Mouse (Mus musculus) cerebellum, adult (tissue): ENCODE results near the gene Mpdz.

ENCODE experiments used
- ATAC-seq: cut with Nextera tagmentation; 2 replicates; pipeline ENCODE4 v1.9.2; 2017; ENCODE audit warnings: mild to moderate bottlenecking, moderate library complexity, mixed read lengths; ENCODE audit not compliant: insufficient number of reproducible peaks, low FRiP score, low TSS enrichment

The Mpdz gene

DNA sequence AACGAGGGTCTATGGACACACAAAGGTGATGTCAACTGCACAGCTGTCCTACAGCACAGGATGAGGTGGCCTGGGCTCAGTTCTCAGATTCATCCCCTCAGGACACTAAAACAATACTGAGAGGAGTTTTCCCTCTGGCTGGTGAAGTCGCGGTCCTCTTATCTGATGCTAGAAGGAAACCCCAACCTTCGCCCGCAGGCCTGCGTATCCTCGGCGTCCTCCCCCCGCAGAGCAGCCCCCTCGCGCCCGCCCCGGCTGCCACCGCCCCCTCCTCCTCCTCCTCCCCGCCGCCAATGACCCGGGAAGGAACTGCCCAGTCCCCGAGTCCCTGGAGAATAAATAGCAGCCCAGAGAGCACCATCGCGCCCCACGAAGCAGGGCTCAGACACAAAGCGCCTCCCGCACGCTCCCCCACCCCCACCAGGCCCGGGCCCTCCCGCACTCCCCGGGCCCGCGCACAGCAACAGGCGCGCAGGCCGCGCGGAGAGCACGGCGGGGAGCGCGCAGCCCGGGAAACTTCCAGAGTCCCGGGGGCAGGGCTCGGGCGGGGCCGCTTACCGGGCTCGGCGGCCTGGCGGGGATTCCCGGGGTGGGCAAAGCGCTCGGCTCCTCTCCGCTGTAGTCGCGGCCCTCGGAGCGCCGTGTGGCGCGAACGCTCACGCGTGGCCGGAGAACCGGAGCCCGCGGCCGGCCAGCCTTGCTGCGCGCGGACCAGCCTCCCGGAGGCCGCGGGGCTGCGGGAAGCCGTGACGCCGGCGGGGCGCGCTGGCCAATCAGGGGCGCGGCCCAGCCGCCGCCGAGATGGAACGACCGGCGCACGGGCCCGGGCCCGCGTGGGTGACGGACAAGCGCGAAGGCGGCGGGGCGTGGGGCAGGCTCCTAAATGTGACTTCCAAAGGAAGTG is at the start of gene Mpdz:
TSS of gene Mpdz (minus strand) at position 738 of the 904 bp plus-strand sequence.
- peak; percentile 95 for ATAC-seq

DNA sequence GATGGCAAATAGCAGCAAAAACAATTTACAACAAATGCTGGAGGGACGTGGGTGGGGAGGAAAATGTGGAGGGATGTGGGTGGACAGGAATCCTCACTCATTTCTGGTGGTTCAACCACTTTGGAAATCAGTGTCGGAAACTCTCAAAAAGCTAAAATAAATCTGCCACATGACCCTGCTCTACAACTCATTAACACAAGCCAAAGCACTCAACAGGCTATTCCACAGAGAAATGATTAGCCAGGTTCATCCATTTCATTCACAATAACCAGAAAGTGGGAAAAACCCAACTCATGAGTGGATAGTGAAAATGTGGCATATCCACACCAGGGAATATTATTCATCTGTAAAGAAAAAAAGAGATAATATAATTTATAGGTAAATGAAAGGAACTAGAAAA is 47.9 kb upstream of the Mpdz start:
- no peak for ATAC-seq

DNA sequence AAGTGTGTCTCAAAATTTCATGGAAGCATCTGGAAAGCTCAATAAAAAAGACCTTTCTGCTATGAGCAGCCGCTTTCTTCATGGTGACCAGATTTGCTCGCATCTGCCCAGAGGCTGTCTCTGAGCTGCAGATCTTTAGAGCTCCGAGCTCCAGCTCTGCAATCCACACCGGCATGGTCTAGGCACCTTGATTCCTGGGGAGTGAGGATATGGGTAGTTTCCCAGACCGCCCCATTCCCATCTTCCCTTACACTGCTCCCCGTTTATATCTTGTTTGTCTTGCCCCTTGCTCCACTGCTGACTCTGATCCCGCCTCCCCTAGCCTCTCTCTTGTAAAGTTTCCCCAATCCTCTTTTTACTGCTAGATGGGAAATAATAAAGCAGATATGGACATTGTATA is 42.0 kb upstream of the Mpdz start:
- ATAC-seq = no peak

DNA sequence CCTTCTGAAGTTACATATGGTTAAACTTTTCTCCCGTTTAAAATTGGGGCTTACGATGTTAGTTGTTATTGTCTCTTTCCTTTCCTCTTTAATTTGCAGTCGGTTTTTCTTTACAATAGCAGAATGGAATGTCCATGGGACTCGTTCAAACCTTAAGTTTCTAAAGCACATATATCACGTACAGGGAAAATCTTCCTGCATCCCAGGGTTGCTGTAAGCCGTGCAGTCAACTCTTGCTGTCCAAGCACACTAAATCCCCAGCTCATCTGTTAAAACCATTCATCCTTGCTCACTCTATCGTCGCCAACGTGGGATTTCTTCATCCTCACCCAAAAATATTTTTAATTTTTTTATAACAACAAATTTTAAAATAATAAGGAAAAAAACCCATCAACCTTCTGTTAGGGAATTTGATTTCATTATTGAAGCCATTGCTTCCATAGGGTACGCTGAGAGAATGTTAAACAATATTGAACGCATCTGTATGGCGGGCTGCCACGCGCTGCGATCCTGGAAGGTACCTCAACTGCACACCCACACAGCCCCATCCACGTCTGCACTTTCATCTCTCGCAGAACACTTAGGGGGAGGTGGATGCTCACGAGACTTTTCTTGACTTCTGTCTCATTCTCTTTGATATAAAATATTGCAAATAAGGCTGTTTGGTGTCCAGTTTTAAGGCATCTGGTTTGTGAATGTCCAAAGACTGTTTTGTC is 41.4 kb upstream of the Mpdz start:
- ATAC-seq = no peak

DNA sequence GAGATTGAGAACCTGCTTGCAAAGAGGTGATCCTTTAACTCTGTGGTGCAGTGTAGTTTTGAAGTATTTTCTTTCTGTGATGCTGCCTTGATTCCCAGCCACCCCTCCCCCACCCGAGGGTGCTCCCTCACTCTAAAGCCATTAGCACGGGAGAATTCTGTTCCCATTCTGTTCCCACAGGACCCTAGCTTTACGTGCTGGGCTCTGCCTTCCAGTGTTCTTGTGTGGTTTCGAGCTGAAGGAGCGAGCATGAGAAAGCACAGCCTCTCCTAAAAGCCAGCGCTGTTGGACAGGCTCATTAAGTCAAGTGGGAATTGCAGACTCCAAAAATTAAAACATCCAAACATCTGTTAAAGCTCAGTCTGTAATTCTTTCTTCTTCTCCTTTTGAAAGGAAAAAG is 40.5 kb upstream of the Mpdz start:
- ATAC-seq = no peak

DNA sequence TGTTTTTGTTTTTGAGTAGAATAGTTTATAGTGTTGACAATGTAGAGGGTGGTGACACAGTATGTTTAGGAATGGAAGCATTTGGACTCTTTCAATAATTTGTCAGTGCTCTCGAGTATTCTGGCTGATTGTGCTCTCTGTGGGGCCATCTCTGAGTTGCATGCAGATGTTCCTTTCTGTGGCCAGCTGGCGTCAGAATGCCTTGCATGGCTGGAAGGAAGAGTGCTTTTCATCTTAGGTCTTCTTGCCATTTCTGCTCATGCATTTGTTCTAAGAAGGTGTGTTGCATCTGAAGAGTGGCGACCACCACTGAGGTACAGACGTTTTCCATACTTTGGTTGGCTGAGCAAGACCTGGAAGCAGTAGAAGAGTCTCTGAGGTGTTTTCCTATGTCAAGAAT is 24.2 kb upstream of the Mpdz start:
- no peak for ATAC-seq

DNA sequence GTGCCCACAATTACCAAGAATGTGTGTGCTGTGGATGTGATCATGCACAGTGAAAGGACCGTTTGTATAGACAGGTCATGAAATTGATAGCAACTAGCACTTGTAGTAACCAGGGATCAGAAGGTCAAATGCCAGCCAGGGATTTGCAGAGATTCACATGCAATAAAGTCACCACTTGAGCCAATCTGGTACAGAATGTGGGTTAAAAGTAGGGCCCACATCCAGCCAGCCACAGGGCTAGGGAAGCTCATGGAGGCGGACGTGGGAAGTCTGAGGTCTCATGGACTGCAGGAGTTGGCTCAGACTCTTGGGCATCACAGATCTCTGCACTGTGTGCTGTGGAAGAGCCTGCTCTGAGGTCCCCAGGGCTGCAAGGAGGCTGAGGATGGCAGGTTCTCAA is 22.6 kb upstream of the Mpdz start:
- ATAC-seq = no peak

DNA sequence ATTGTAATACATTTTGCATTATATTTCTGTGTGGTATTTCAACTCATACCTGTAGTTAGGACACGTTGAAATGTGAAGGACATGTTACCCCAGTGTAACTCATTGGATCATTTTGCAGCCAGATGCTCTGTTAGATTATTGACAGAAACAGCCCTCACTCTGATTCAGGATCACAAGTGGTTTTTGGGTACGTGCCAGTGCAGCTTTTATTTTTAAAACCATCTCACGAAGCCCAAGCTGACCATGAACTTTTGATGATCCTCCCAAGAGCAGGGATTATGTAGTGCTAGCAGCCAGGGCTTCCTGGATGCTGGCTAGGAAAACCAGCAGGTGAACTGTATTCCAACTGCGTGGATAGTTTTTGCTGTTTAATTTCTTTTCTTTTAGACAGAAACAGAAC is 19.6 kb upstream of the Mpdz start:
- ATAC-seq = no peak

DNA sequence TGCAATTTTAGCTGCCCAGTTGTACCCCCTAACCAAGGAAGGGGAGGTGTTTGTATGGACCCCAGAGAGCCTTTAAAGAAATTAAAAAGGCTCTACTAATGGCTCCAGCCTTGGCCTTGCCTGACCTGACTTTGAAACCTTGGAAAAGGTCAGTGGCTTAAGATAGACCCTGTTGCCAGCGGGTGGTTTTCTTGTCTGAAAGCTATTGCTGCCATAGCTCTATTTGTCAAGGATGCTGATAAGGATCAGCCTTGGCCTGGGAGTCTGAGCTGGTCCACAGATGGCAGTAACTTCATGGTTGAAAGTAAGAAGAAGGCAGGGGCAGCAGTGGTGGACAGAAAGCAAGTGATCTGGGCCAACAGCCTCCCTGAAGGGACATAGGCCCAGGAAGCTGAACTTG is 16.3 kb upstream of the Mpdz start:
- no peak for ATAC-seq

DNA sequence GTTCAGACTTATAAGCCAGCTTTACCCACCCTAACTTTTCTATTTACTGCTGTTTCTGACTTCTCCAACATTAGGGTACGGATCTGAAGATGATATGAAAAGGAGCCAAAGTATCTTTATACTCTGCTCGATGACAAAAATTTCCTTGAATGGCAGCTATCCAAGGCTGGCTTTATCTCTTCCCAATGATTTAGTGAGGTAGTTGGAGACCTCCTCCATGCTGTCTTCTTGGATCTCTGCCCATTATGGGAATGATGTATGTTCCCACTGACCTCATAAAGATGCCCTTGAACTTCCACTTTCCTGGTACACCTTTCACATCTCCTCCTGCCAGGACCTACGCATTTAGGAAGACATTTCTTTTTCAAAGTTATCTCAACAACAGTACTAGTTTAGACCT is 11.2 kb upstream of the Mpdz start:
- ATAC-seq = no peak

DNA sequence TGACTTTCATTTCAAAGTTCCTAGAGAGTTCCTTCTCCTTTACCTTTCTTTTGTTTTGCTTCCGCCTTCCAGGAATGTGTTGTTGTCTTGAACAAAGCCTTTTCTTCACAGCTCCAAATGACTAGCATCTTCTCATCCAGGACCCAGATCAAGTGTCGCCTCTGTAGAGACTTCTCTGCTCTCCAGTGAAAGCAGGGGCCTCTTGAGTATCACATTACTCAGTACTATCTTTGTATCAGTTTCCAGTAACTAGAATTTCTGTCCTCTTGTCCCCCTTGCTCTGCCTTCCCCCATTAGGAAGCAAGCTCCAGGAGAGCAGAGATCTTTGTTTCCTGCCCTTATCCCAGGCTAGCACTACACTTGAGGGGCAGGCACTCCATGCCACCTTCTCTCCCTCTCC is 9.6 kb upstream of the Mpdz start:
- no peak for ATAC-seq

DNA sequence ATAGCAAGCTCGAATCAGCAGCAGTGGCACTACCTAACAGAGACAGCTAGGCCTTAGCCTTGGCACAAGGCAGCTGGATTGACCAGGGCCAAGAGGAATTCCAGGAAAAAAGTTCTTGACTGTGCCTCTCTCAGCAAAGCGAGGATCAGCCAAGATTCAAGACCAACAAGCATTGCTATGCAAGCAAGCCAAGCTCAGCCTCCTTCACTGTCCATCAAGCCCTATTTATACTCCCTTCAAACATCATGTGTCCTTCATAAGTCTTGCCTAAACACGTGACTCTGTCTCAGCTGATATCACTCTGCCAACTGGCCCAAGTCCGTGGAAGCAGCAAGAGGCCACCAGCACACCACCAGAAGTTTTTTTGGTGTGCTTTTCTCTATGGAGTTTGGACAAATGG is 6.8 kb upstream of the Mpdz start:
- no peak for ATAC-seq

DNA sequence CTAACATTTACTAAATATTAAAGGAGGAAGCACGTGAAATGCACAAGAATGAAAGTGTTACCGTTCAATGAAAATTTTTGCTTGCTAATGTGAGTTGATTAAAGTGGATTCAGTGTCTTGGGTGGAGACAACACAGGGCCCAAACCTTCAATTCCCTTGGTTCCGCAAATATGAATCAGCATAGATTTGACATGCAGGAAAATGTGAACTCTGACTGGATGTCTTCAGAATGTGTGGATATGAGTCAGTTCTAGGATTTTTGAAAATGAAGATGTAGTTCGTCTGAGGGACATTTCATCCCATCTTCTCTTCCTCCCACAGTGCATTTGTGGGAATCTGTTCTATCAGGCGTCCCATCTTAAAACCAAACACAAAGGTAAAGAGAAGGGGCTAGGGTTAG is 951 bp upstream of the Mpdz start:
- ATAC-seq = no peak

DNA sequence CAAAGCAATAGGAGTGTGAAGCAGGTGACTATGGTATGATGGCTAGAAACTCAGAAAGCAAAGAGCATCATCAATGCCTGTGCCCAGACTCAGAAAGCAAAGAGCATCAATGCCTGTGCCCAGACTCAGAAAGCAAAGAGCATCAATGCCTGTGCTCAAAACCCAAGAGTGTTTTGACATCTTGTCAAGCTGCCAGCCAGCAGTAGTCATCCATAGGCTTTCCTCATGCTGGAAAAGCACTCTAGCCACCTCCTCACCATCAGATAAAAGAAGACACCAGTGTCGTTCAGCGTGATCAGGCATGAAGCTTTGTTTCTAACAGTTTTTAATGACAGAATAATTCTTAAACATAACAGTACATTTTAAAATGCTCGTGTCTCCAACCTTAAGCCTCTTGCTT is 8.7 kb downstream of the Mpdz start:
- ATAC-seq = no peak

DNA sequence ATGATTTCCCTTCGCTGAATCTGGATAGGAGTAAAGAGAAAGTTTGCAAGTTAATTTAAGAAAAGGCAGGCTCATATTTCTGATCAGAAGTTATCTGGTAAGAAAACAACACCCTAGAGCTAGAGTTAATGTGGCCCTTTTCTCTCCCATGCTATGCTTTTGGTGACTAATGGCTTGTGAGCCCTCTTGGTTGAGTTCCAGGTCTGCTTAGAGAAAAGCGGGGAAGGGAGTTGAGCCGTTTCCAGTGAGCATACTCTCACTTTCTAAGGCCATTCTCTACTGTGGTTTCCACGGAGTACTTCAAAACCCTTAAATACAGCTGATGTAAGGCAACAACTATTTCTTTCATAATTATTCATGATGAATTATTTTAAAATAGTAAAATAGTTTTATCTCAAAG is 11.8 kb downstream of the Mpdz start:
- no peak for ATAC-seq

DNA sequence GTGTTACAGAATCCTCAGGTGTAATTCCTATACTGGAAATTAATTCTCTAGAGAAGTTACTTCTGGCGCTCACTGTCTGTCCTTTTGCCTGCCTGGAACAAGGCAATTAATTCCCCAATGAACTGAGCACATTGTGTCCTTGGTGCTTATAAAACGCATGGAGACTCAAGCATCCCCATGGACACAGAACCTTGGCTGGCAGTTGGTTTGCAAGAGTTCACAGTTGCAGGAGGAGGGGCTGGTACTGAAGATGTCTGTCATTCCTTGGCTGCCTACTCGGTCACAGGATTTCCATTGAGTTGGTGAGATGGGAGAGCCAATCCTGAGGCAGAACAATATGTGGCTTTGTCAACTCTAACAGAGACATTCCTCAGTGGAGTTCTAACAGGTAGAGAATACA is 12.5 kb downstream of the Mpdz start:
- ATAC-seq = peak; percentile 59; the same call in 1 of the 2 replicates

DNA sequence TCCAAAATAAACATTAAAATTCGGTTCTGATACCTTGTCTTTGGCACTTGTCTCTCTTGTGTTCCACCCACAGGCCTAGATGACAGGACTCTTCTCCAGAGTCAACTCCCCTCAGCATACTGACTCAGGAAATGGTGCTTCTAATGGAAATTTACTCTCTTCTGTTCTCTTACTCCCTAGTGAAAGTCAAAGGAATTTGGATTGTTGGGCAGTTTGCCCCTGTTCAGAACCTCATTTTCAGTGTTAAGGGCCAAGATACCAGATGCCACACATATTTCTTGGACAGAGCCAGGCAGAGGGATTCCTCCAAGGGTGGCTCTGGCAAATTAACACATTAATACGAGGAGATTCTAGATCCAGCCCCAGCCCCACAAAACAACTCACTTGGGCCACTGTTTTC is 12.9 kb downstream of the Mpdz start:
- peak; percentile 81 for ATAC-seq

DNA sequence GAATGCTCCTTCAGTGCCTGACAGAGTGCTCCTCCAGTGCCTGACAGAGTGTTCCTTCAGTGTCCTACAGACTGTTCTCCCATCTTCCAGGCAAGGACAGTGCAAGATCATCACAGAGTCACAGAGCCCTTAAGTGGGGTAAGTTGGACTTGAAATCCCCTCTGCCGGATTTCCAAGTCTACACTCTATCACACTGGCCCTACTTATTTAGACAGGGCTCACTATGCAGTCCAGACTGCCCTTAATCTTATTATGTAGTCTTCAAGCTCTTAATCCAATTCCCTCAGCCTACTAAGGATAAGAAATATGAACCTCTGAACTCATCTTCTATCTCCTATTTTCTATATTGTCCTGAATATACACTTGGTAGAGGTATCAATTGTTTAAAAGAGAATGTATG is 19.1 kb downstream of the Mpdz start:
- ATAC-seq = no peak

DNA sequence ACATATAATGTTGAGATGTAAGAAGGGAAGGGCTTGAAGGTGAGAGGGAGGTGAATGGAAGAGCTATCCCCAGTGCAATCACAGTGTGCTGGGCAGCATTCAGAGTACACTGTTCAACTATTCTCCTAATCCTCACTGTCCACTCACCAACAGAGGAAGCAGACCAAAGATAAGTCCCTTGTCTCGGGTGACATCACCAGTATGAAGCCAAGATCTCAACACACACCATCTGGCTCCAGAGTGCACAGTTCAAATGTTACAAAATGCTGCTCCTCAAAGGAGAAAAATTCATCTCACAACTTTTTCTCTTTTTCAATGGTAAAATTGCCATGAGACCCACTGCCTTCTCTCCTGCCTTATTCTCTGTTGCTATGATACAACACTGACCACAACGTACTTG is 21.0 kb downstream of the Mpdz start:
- no peak for ATAC-seq

DNA sequence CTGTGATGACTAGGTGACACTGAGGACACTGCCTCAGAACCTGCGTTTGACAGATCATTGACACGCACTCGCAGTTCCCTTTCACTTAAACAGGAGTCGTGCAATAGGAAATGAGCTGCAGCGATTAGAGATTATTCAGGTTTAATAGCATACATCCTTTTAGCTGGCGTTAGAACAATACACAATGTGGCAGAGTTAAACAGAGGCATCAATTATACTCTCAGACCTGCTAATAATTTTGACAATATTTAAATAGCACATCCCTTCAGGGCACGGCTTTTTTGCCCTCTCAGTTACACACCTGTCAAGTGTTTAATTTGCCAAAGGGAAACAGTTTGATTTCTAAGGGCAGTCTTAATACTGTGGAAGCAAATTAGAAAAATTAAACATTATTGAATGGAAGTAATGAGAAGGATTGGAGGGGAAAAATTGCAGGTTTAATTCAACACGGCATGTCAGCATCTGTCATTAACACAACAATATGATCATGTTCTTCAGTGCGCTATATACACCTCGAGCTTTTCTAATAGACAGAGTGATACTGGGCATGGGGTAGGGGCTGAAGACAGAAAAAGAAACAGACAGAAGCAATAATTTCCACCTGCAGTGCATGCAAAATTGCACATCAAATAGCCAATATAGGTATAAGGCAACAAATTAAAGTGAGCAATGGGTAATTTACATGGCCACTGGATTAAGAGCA is 27.1 kb downstream of the Mpdz start:
- ATAC-seq = no peak

DNA sequence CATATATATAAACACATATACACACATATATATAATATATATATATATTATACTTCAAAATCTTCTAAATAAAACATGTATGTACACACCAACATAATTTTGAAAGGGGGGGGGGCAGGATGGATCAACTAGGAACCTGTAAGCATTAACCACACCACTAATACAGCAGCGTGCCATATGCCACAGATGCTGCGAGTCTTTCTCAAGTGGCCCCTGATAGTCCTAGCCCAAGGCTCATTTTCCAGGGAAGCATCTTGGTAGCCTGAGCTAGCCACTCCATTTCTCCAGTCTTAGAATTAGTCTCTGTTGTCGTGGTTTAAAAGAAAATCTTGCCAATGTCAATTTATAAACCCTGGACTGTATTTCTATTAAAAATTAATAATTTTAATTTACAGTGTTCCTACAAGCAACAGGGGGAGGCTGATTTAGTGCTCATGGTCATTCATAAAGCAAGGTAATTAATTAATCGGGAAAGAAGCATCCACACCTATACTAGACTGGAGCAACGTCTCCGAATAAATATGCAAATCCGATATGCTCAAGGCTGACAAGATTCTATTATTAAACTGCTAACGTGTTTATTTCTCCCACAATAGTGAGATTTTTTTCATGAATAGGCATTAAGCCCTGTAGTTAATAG is 27.8 kb downstream of the Mpdz start:
- ATAC-seq = no peak
